Comparison of ENCODE assay signal across 8 mouse cellular contexts in the genomic region with DNA sequence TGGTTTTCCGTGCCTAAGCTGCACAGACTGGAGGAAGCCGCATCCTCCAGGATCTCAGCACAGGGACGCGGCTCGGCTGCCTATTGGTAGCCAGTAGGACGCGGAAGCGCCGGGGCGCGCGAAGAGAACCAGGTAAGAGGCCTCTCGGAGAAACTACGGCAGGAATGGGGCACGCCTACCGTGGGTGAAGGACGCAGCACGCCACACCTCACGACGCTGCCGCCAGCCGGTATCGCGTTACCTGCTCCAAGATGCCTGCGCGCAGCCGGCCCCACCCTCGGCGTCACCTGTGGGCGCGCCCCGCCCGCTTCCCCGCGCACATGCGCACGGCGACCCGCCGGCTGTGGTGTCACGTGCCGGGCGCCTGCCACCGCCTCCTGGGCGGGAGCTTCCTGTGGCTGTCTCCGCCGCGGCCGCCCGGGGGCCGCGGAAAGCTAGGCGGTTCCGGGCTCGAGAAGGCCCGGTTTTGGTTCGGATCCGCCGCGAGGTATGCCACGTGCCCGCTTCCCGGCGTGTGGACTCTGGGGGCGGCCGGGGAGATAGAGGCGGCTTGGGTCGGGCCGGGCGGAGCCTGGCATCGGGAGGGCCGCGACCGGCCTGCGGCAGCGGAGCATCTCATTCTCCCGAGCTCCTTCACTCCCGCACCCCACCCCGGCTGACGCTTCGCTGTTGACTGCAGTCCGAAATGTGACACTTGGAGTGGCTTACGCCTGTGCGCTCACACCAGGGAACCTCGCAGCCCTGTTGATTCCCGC. TPM values are rescaled to one million over a fixed set of nuclear protein-coding genes. Genes with fewer than 3 reads are reported as not detected.
DNase-seq lines count a peak whose midpoint lies in the region; ATAC-seq lines count a peak whose summit lies in the region.

A gene (plus strand): TSS at position 354 of the 755 bp plus-strand sequence.

- peak; percentile 96 for DNase-seq in T-cell, adult 2 months (ENCODE audit: low spot score)
- peak; percentile 91 to 96 for DNase-seq in cerebellum, postnatal 36 days
- DNase-seq in frontal cortex, postnatal 36 days (ENCODE audit: low spot score in 2 of 2): peak; percentile 88 to 93
- peak; percentile 89 to 93 for DNase-seq in left cerebral cortex, adult 18-20 months (ENCODE audit: low spot score in 2 of 2)
- DNase-seq in right cerebral cortex, adult 18-20 months: peak; percentile 94
- peak; percentile 67 for DNase-seq in urinary bladder, postnatal 10 days (ENCODE audit: low spot score)

- under 1% methylated on average over 86 of the region's 86 CpGs for WGBS in hindbrain, embryonic 15.5 days
- WGBS in macrophage (ENCODE audit: missing documents): 0% methylated on average over 85 of the region's 86 CpGs

- peaks cover 74% of the 10 kb centered on the region for H3K79me2 ChIP-seq in macrophage (ENCODE audit: inconsistent target)

- H3K4me3 ChIP-seq in hindbrain, embryonic 15.5 days: peak within 1 kb of the TSS; percentile 63
- H3K4me3 ChIP-seq in macrophage (ENCODE audit: inconsistent target): peak within 1 kb of the TSS; percentile 96

- H3K27ac ChIP-seq in hindbrain, embryonic 15.5 days (replicated peaks): peak within 1 kb of the TSS; percentile 93
- peak within 1 kb of the TSS; percentile 64 for H3K27ac ChIP-seq in macrophage

- peak; percentile 95 for ATAC-seq in hindbrain, embryonic 15.5 days (ENCODE audit: low FRiP score, low read depth)

- peaks cover 19% of the 10 kb centered on the region for H3K4me1 ChIP-seq in hindbrain, embryonic 15.5 days (replicated peaks)

- H3K36me3 ChIP-seq in hindbrain, embryonic 15.5 days: peaks cover 1% of the 10 kb centered on the region
- peaks cover 7% of the 10 kb centered on the region; the same call in 1 of the 2 replicates for H3K36me3 ChIP-seq in macrophage (ENCODE audit: inconsistent target)

- H3K9ac ChIP-seq in hindbrain, embryonic 15.5 days: peak within 1 kb of the TSS; percentile 80

- H3K9me3 ChIP-seq in hindbrain, embryonic 15.5 days: no peaks in the 10 kb centered on the region

- H3K27me3 ChIP-seq in hindbrain, embryonic 15.5 days: no peaks in the 10 kb centered on the region

- H3K4me2 ChIP-seq in hindbrain, embryonic 15.5 days: peak within 1 kb of the TSS; percentile 73

RNA-seq across cellular contexts. Expression of the gene that starts here (rescaled TPM):
- 19.5 and 20.3 TPM in 2 replicates for polyA plus RNA-seq in hindbrain, embryonic 15.5 days (2015; fragmentation: Nextera tagmentation; extraction: Ambion mirVana)
- total RNA-seq in left cerebral cortex, adult 18-20 months (2021): 10 to 100 TPM; 23.9 to 30.1 TPM
- total RNA-seq in macrophage (2018; cell fraction: chromatin; rRNA removed): 100 to 1,000 TPM in 20 of 26 experiments, 10 to 100 TPM in 6; 69.7 to 243 (median 159) TPM
- 10 to 100 TPM; 24.5 to 50.3 (median 36.2) TPM for total RNA-seq in macrophage (2018; cell fraction: cytosol; rRNA removed)
- 100 to 1,000 TPM in 6 of 26 experiments, 10 to 100 TPM in 20; 46.3 to 152 (median 76.5) TPM for total RNA-seq in macrophage (2018; cell fraction: nucleus; rRNA removed)
- 38.2 to 64.5 TPM (median 46.3 TPM) in 3 replicates for polyA plus RNA-seq in macrophage (2018)

Comparison
In these comparisons a context has a peak if more than half of its experiments do, and no peak if none do; other contexts are left out.
1. Peak in every context shown above with its lines: DNase-seq, ATAC-seq, H3K4me3 ChIP-seq and H3K27ac ChIP-seq.